Mouse (Mus musculus) leukemia stem cell, adult 10-12 weeks (primary cell): ENCODE measurements around the gene Ano9. TPM values are rescaled to one million over a fixed set of nuclear protein-coding genes. Genes with fewer than 3 reads are reported as not detected.

Source experiments
- polyA plus RNA-seq: library from polyadenylated mRNA; stranded (reverse); fragments of >175 nt; gene quantifications from 2 replicates; pipeline ENCODE4 v1.2.3, GENCODE M21; 2012; ENCODE audit warnings: low replicate concordance

Gene Ano9
- polyA plus RNA-seq: 0.30 TPM in 1 of 2 replicates, not detected in the other

DNA sequence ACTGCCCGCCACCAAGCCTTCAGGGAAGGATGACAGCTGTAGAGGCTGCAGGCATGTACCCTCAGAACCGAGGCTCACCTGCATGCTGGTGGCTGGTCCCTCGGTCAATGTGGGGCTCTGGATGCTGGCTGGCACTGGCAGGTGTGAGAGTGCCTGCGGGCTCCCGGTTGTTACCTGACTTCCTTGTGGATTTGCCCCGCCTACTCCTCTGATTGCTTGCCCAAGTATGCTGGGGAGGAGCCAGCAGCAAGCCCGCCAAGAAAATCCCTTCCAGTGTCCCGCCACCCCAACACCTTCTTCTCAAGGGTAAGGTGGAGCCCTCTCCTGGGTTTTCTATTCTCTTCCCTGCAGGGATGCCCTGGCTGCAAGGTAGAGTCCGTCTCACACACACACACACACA is at the start of gene Ano9:
TSS of gene Ano9 (minus strand) at position 171 of the 400 bp plus-strand sequence.

GRCm38 (mm10) chr7:141122245-141122644 is 4.6 kb upstream of the Ano9 start, which contains the start of gene Ptdss2:
Ptdss2 (plus strand) TSS chr7:141122382.

DNA sequence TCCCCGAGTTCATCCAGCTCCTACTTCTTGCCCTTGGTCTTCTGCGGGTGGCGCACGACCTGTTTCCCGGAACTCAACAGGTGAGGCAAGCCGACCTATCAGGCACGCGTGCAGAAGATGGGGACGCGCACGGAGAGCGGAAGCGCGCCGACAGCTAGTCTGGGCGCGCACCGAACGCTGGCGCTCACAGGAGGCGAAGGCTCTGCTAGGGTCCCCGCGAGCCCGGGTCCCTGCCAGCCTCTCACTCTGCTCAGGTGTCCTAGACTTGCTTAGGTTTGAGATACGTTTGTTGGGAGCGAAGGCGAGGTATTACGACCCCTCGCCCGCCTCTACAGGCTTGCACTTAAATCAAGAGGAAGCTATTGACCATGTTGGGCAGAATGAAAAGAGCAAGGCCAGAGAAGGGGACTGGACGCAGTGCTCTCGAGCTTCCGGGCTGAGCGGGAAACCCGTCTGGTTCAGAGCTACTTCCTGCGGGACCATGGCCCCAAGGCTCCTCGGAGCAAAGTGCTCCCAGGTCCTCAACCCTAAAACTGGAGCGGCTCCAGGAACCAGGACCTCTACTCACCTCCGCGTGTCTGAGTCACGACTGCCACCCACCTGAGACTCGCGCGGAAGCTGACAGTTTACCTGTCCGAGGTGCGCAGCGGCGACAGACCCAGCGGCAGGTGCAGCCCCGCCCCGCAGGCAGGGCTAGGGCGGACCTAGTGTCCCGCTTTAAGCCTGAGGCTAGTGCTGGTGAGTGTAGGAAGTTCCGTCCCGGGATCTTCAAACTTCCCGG is 17.5 kb downstream of the Ano9 start, which contains the start of gene Sigirr:
TSS of gene Sigirr (minus strand) at position 662 of the 781 bp plus-strand sequence.

DNA sequence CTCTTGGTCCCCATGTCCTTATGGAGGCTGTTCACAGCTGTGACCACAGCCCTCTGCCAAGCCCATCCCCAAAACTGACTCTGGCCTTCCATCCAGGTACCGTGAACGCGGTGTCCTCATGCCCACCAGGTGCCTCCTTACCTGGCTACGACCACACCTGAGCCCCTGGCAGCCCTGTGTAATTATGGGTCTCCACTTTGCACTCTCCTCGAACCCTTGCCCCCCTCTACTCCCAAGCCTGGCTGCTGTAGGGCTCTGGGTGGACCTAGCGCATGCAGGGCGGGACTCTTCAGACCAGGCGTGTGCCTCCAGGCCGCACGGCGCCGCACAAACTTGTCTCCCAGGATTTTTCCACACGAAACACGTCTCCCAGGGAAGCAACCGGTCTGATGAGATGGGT is 39.8 kb downstream of the Ano9 start, which contains the start of gene Pkp3:
TSS of gene Pkp3 (plus strand) at position 378 of the 400 bp plus-strand sequence.

DNA sequence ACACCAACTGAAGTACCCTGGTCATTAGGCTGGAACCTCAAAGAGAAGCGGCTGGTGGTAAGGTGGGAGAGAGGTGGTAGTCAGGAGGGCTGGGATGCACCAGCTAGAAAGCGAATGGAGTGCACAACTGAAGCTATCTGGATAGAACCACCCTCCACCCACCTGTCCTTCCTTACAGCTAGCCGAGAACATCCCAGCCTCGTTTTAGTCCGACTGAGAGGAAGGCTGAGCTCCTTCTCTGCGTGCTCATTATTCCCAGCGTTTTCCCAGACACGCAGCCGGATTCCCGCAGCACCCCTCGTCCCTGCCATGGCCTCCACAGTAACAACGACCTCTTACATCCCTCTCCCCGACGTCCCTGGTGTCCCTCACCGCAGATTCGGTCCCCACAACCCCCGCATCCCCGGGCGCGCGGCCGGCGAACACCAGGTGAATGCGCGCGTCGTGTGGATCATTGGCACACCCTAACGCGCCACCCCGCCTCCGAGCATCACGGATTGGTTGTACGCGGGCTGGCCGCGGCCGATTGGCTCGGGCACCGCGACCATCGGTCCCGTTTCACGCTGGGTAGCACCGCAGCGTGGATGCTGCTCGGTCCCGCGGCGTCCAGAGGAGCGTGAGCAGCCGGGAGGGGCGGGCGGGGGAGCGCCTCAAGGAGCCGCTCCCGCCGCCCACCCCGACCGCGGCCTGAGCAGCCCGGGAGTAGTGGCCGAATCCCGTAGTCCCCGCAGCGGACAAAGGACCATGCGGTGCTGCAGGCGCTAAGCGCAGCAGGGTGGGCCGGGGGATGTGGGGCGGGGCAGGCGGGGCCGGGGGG is 57.0 kb downstream of the Ano9 start, which contains the start of gene B4galnt4:
TSS of gene B4galnt4 (plus strand) at position 679 of the 817 bp plus-strand sequence.

Other genes starting within 250 kb of the Ano9 start
- 24.5 and 69.2 TPM in 2 replicates for gene Psmd13, start 235.8 kb downstream of the Ano9 start, polyA plus RNA-seq
- 32.7 and 37.1 TPM in 2 replicates for gene Sirt3, start 235.5 kb downstream of the Ano9 start, polyA plus RNA-seq
- gene Cox8b, start 217.4 kb downstream of the Ano9 start, polyA plus RNA-seq: not detected in 2 replicates
- not detected in 2 replicates for gene Nlrp6, start 196.9 kb downstream of the Ano9 start, polyA plus RNA-seq
- 8.1 and 14.9 TPM in 2 replicates for gene Pgghg, start 176.4 kb downstream of the Ano9 start, polyA plus RNA-seq
- 0.58 TPM in 1 of 2 replicates, not detected in the other for gene Ifitm5, start 167.5 kb downstream of the Ano9 start, polyA plus RNA-seq
- not detected in 2 replicates for gene Gm45717, start 161.9 kb downstream of the Ano9 start, polyA plus RNA-seq
- gene Ifitm2, start 161.8 kb downstream of the Ano9 start, polyA plus RNA-seq: 14.4 and 81.4 TPM in 2 replicates
- gene Ifitm1, start 150.6 kb downstream of the Ano9 start, polyA plus RNA-seq: 1.1 and 10.3 TPM in 2 replicates
- 12.1 and 15.1 TPM in 2 replicates for gene Ifitm3, start 107.0 kb downstream of the Ano9 start, polyA plus RNA-seq
- 0.77 TPM in 1 of 2 replicates, not detected in the other for gene Ifitm6, start 99.9 kb downstream of the Ano9 start, polyA plus RNA-seq
- gene Gm17387, start 88.7 kb downstream of the Ano9 start, polyA plus RNA-seq: not detected in 2 replicates
- 2.6 and 3.4 TPM in 2 replicates for gene B4galnt4, start 56.7 kb downstream of the Ano9 start, polyA plus RNA-seq
- 5.0 and 6.6 TPM in 2 replicates for gene Pkp3, start 39.6 kb downstream of the Ano9 start, polyA plus RNA-seq
- gene Sigirr, start 17.2 kb downstream of the Ano9 start, polyA plus RNA-seq: 10.6 and 20.3 TPM in 2 replicates
- gene Ptdss2, start 4.6 kb upstream of the Ano9 start, polyA plus RNA-seq: 172 and 234 TPM in 2 replicates
- gene Rnh1, start 55.1 kb upstream of the Ano9 start, polyA plus RNA-seq: 4.4 and 23.6 TPM in 2 replicates
- 58.5 and 63.6 TPM in 2 replicates for gene Hras, start 76.2 kb upstream of the Ano9 start, polyA plus RNA-seq
- 9.6 and 9.7 TPM in 2 replicates for gene Lrrc56, start 76.4 kb upstream of the Ano9 start, polyA plus RNA-seq
- gene Lmntd2, start 96.3 kb upstream of the Ano9 start, polyA plus RNA-seq: 0.97 and 1.5 TPM in 2 replicates
- gene Rassf7, start 98.1 kb upstream of the Ano9 start, polyA plus RNA-seq: 8.4 and 16.5 TPM in 2 replicates
- 105 and 162 TPM in 2 replicates for gene Phrf1, start 111.0 kb upstream of the Ano9 start, polyA plus RNA-seq
- 194 and 421 TPM in 2 replicates for gene Irf7, start 148.7 kb upstream of the Ano9 start, polyA plus RNA-seq
- gene Cdhr5, start 159.0 kb upstream of the Ano9 start, polyA plus RNA-seq: 0.24 TPM in 1 of 2 replicates, not detected in the other
- gene Sct, start 161.3 kb upstream of the Ano9 start, polyA plus RNA-seq: not detected in 2 replicates
- gene Drd4, start 174.2 kb upstream of the Ano9 start, polyA plus RNA-seq: 0.06 TPM in 1 of 2 replicates, not detected in the other
- 29.1 and 106 TPM in 2 replicates for gene Deaf1, start 209.9 kb upstream of the Ano9 start, polyA plus RNA-seq
- gene Tmem80, start 209.9 kb upstream of the Ano9 start, polyA plus RNA-seq: 17.9 and 21.6 TPM in 2 replicates
- 0.36 TPM in 1 of 2 replicates, not detected in the other for gene Eps8l2, start 221.1 kb upstream of the Ano9 start, polyA plus RNA-seq